Mouse (Mus musculus) liver, adult 2 months (tissue): ENCODE data around the gene C130074G19Rik.

ENCODE experiments used
- CTCF ChIP-seq: fragments of 200-500 bp; IDR thresholded peaks from 2 replicates; pipeline ENCODE4 v1.5.1; 2011; ENCODE audit warnings: low read depth, low read length, control low read depth
- POLR2A ChIP-seq: fragments of 200-500 bp; IDR thresholded peaks from 2 replicates; pipeline ENCODE4 v1.6.1; 2011; ENCODE audit warnings: low read length, control low read depth; ENCODE audit not compliant: insufficient read depth; ENCODE audit errors: extremely low read depth

- TF ChIP-seq POLR2A (no peak), CTCF (no peak)
These were observed 21.5 kb downstream of the C130074G19Rik start for GRCm38 (mm10) chr1:184861551-184861950.
